Mouse (Mus musculus) left cerebral cortex, postnatal 36 days (tissue): Measurements from ENCODE around the gene Sv2b. TPM values are rescaled to one million over a fixed set of nuclear protein-coding genes. Genes with fewer than 3 reads are reported as not detected.
"Not testable (repeated sequence)": the region's sequence is repeated elsewhere in the genome, so short reads cannot be mapped to it uniquely, and the experiment has no call there.

Experiments used
- DNase-seq, 2 experiments: peaks; one replicate each; pipeline ENCODE4 v3.0.0; 2021 to 2022; ENCODE audit warnings: low spot score in 2 of 2, mixed read lengths in 1 of 2
- intact Hi-C: fragments of 180-260 bp; cut with DNase I; formaldehyde crosslinking; loops from one replicate; pipeline ENCODE4 v1.15.1; 2025
- total RNA-seq, 2 experiments: library from RNA; stranded (reverse); gene quantifications; 2 replicates each; pipeline ENCODE4 v1.2.3; 2021

The Sv2b gene
- 100 to 1,000 TPM; 371 to 401 TPM for total RNA-seq

GRCm38 (mm10) chr7:75308457-75309312 lies at the start of gene Sv2b:
Sv2b (minus strand) TSS chr7:75309262.
- intact Hi-C loops = loop anchor here (5.0 kb wide), 2 partner anchors 41 to 59 kb away; no protein-coding TSS in a partner anchor
- DNase-seq = peak; percentile 48 to 50

DNA sequence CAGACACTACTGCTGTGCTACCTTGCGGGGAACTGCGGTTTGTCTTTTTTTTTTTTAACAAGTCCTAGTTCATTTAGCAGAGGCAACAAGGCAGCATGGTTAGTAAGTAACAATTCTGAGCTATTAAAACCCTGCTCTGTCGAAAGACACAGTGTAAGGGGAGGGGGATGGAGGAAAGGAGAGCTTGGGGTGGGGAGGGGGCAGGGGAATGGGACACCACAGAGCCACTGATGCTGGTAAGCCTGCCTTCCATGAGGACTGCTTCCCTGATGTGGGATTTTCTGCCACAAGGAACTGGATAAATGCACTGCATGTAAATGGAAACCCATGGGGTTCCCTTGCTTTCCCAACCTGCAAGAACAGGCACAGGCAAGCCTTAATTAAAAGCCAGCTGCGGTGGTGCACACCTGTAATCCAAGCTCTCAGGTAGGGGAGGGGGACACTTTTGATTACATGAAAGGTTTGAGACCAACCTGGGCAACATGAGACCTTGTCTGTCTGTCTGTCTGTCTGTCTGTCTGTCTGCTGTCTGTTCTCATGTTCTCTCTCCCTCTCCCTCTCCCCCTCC lies 49.3 kb upstream of the Sv2b start:
- intact Hi-C loops = no loop called here
- no peak for DNase-seq

DNA sequence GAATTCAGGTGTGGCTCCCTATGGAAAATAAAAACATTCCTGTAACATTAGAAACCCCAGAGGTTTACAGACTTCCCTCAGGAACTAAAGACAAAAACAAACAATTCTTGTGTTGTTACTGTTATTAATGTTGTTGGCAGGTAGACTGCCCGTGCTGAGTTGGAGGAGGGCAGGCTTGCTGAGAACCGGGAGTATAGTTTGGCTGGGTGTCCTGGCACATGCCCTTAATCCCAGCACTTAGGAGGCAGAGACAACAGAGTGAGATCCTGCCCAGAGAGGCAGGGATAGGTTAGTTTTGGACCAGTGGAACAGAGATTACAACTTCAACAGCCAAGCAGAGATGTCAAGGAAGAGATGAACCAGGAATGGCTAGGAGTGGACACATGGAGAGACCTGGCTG lies 46.5 kb upstream of the Sv2b start:
- intact Hi-C loops = no loop called here
- no peak for DNase-seq

DNA sequence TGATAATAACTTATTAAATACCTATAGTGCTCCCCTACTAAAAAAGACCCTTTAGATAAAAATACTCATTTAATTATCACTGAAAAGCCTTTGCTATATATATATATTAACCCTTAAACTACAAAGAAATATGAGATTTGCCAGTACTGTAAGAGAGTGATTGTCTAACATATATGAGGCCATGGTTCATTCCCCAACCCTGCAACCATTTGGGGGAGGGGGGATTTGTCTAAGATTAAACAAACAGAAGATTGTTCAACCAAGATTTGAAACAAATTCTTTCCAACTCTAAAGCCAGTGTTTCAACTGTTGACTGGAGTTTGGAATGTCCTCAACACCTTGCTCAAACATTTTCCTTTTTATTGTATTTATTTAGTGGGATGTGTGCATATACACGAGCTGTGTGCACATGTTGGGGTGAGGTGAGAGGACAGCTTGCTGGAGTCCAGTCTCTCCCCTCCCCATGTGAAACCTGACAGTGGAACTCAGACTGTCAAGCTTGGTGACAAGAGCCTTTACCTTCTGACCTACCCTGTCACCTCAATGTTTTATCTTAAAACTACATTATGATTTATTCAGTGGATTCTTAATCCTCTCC lies 43.8 kb upstream of the Sv2b start:
- intact Hi-C loops = no loop called here
- DNase-seq = no peak

DNA sequence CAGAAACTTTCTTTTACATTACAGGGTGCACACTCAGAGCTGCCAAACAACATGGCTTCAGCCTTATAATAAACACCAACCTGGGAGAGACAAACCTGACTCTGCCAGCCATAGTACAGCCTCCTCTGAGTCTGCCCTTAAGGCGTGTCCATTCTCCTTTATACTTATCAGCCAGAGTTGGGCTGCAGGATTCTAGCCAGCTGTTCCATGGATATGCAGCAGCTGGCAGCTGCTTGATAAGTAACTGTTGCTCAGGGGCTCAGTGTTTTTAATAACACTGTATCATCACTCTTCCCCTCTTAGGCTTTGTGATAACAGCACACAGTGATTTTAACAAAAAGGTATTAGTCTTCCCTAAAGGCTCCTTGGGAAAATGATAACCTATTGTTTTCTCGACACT lies 41.1 kb upstream of the Sv2b start:
- intact Hi-C loops = no loop called here
- no peak for DNase-seq

DNA sequence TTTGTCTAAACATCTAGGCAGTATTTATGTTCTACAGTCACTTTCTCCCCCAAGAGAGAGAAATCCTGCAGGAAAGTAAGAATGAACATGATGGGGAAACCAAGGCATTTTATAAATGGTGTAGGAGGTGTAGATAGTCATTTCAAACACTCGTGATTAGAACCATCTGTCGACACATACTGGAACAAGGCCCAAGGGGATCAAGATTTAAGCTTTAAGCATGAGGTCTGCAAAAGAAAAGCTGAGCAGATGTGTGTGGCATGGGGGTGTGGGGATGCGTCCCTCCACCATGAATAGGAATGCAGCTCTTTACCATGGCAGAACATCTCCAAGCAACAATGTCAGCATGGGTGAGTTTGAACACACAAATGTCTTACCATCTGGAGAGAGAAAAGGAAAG lies 23.2 kb upstream of the Sv2b start:
- intact Hi-C loops = no loop called here
- DNase-seq = peak in 1 of 2 experiments; percentile 18

DNA sequence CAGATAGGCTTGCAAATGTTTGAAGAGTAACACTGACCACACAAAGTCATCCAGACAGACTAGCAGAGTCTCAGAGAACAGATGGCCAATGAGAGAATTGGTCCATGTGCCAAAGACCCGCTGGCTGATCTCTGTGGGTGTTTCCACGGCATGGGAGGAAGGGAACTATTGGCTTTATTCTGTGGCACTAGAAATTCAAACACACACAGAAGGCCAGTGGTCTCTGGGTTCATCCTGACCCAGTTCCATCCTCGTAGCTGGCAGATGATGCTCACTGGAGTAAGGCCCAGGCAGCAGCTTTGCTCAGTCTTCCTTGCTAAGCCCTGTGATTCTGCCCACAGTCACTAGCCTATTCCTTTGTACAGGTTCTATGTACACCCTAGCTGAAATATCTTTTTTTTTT lies 20.7 kb upstream of the Sv2b start:
- peak in 1 of 2 experiments; percentile 16 for DNase-seq

GRCm38 (mm10) chr7:75328721-75329362 lies 19.8 kb upstream of the Sv2b start:
- intact Hi-C loops = no loop called here
- DNase-seq = no peak

More for the DNA sequence above, 20.7 kb upstream of the Sv2b start:
- intact Hi-C loops = no loop called here

- intact Hi-C loops = no loop called here
- DNase-seq = no peak
Measured at GRCm38 (mm10) chr7:75325273-75325672, 16.2 kb upstream of the Sv2b start.

DNA sequence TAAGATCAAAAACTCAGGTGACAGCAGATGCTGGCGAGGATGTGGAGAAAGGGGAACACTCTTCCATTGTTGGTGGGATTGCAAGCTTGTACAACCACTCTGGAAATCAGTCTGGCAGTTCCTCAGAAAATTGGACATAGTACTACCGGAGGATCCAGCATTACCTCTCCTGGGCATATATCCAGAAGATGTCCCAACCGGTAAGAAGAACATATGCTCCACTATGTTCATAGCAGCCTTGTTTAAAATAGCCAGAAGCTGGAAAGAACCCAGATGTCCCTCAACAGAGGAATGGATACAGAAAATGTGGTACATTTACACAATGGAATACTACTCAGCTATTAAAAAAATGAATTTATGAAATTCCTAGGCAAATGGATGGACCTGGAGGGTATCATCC lies 13.7 kb upstream of the Sv2b start:
- intact Hi-C loops, DNase-seq: not testable (repeated sequence)

DNA sequence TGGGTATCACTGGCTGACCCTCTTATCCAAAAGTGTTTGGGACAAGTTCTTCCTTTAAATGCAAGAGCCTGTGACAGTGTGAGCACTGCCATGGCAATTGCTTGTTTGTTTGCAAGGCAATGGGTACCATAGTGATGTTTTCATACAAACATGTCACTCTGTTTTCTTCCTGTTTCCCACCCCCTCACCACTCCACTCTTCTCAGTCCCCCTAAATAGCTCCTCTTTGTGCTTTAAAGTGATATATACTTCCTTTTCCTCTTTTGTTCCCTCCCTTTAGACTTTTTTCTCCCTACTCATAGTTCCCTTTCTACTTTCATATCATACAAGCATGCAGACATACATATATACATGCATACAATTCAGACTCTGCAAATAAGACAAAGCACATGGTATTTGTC lies 10.9 kb upstream of the Sv2b start:
- intact Hi-C loops = no loop called here
- no peak for DNase-seq

DNA sequence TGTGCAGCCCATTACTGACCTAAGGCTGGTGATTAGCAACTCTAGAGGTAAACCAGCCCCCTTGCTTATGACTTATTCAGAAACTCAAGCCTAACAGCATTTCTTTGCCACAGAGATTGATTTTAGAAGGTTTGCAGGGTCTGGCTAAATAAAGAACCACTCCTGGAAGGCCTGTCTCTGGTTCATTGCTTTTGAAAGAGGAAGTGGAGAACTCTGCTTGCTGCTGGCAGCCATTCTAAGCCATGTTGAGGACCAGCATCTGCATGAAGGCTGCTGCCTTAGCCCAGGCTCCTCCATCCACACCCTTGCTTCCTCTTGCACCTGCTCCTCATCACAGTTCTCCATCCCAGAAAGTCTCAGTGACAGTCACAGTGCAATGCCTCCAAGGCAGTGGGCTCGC lies 9.3 kb upstream of the Sv2b start:
- intact Hi-C loops = no loop called here
- DNase-seq = no peak

GRCm38 (mm10) chr7:75314873-75315272 lies 5.8 kb upstream of the Sv2b start:
- intact Hi-C loops = no loop called here
- no peak for DNase-seq

DNA sequence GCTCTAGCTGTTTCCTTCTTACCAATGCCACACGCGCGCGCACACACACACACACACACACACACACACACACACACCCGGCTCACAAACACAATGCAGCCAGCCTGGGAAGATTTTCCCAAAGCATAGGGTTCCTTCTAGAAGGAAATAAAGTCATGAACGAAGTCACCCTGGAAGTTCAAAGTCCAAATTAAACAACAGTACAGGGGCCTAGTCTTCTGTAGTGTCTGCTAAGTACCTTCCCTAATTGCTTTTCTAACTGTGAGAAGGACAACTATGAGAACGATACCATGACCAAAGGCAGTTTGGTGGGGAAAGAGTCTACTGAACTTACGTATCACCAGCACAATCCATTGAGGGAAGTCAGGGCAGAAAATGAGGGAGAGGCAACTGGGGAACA lies 508 bp upstream of the Sv2b start:
- DNase-seq = no peak
- intact Hi-C loops = loop anchor here (5.0 kb wide), 2 partner anchors 42 to 58 kb away; no protein-coding TSS in a partner anchor

GRCm38 (mm10) chr7:75308140-75308456 lies 964 bp downstream of the Sv2b start:
- DNase-seq = no peak
- intact Hi-C loops = loop anchor here (5.0 kb wide), 2 partner anchors 41 to 59 kb away; no protein-coding TSS in a partner anchor

GRCm38 (mm10) chr7:75307570-75308087 lies 1.4 kb downstream of the Sv2b start:
- DNase-seq = no peak
- intact Hi-C loops = loop anchor here (5.0 kb wide), 2 partner anchors 40 to 60 kb away; no protein-coding TSS in a partner anchor

DNA sequence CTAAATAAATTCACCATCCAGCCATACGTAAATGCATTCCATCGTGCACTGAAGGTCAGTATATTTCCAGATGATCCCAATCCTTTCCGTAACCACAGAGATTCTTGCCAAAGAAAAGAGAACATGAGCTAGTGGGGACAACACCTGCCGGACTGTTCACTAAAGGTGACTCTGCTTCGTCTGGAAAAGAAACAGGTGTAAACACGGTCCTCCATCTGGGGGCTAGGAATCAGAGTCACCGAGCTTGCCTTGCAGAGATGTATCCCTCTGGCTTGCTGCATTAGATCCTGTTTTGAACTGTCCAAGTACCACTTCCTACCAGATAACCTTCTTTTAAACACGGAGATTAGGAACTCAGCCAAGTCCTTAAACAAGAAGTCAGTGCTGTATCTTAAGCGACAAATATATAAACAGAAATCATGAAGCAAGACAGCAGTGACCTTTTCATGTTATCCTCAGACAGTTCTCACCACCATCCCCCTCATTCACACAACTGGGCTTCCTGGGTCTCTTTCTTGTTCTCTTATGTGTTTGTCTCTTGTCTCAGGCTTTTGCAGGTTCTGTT lies 3.1 kb downstream of the Sv2b start:
- intact Hi-C loops = loop anchor here (5.0 kb wide), 2 partner anchors 39 to 61 kb away; no protein-coding TSS in a partner anchor

GRCm38 (mm10) chr7:75302523-75303215 lies 6.4 kb downstream of the Sv2b start:
- no peak for DNase-seq
- intact Hi-C loops = no loop called here

More for the DNA sequence above, 3.1 kb downstream of the Sv2b start:
- no peak for DNase-seq

- DNase-seq = no peak
- intact Hi-C loops = no loop called here
Measured at GRCm38 (mm10) chr7:75299245-75299644, 9.8 kb downstream of the Sv2b start.
